Mouse (Mus musculus): ENCODE data around the gene Gm11037. TPM values are rescaled to one million over a fixed set of nuclear protein-coding genes. Genes with fewer than 3 reads are reported as not detected.

The Gm11037 gene
- polyA plus RNA-seq, 1 experiment = not detected

DNA sequence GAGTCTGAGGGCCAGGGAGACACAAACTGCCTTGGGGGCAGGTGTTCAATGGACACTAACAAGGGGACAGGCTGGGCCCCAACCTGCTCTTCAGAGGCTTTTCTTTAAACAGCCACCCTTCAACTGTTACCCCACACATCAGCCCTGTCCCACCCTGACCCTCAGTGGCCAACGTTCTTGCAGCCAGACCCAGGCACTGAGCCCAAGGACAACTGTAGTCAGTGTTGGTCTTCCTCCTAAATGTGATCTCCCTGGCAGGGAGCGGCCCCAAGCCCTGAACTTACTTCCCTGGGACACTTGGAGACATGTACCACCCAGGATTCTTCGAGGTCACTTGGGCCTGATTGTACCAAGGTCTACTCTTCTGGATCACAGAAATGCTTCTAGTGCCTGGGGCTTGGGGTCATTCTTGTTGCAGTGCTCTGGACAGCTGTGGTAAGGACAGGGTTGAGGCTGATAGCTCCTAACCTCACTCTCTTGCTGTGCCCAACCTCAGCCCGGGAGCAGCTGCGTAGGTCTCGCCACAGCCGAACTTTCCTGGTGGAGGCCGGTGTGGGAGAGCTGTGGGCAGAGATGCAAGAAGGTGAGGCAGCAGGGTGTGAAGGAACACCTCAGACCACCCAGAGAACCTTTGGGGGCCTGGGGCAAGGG lies 8.2 kb downstream of the Gm11037 start:
- Histone ChIP-seq H3K4me2 (ENCODE audit: low read depth) (no peak overlapping the region), H3K27me3 (ENCODE audit: control insufficient read depth, insufficient read depth, insufficient read length) (no peaks in the 10 kb centered on the region), H3ac (ENCODE audit: control insufficient read depth, insufficient read length) (no peak overlapping the region), H3K36me3 (ENCODE audit: control insufficient read depth, insufficient read depth) (peaks cover 9% of the 10 kb centered on the region), H3K4me3 (no peak overlapping the region), H3K79me2 (ENCODE audit: control insufficient read depth, insufficient read depth) (no peaks in the 10 kb centered on the region)
- peak in 1 of 3 experiments; percentile 39 for TF ChIP-seq MYOD1 (IDR thresholded peaks at IDR 0.05; ENCODE audit: control insufficient read depth in 1 of 3, insufficient read length in 2 of 3, low read depth in 2 of 3)
- TF ChIP-seq E2F4 (IDR thresholded peaks at IDR 0.05; ENCODE audit: insufficient read depth) = no peak
- peak in 1 of 3 experiments; percentile 55 for TF ChIP-seq MYOG (IDR thresholded peaks at IDR 0.05; ENCODE audit: control insufficient read depth in 1 of 3, insufficient read depth in 1 of 3, insufficient read length in 2 of 3, low read depth in 2 of 3)

DNA sequence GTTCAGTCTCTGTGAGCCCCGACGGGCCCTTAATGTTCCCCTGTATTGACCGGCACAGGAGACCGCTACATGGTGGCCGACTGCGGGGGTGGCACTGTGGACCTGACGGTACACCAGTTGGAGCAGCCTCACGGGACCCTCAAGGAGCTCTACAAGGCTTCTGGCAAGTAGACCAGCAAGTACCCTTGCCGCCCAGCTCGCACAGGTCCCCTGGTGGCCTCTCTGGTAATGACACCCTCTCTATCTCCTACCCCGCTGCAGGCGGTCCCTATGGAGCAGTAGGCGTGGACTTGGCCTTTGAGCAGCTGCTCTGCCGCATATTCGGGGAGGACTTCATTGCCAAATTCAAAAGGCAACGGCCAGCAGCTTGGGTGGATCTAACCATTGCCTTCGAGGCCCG lies 9.3 kb downstream of the Gm11037 start:
- H3K4me3 ChIP-seq = no peak overlapping the region
- no peaks in the 10 kb centered on the region for H3K27me3 ChIP-seq (ENCODE audit: control insufficient read depth, insufficient read depth, insufficient read length)
- H3ac ChIP-seq (ENCODE audit: control insufficient read depth, insufficient read length) = no peak overlapping the region
- peaks cover 9% of the 10 kb centered on the region for H3K36me3 ChIP-seq (ENCODE audit: control insufficient read depth, insufficient read depth)
- H3K4me2 ChIP-seq (ENCODE audit: low read depth) = no peak overlapping the region
- TF ChIP-seq SRF (IDR thresholded peaks at IDR 0.05; ENCODE audit: control insufficient read depth, insufficient read length, low read depth) = no peak
- no peak for TF ChIP-seq MAX (IDR thresholded peaks at IDR 0.05; ENCODE audit: low read depth)
- no peak for TF ChIP-seq POLR2A (IDR thresholded peaks at IDR 0.05; ENCODE audit: insufficient read length, low read depth)
- no peak for TF ChIP-seq CEBPB (IDR thresholded peaks at IDR 0.05; ENCODE audit: insufficient read depth, poor library complexity, severe bottlenecking)
- peak in 2 of 3 experiments; percentile 22 to 23 for TF ChIP-seq MYOD1 (IDR thresholded peaks at IDR 0.05; ENCODE audit: control insufficient read depth in 1 of 3, insufficient read length in 2 of 3, low read depth in 2 of 3)
- peak in 1 of 3 experiments; percentile 5 for TF ChIP-seq MYOG (IDR thresholded peaks at IDR 0.05; ENCODE audit: control insufficient read depth in 1 of 3, insufficient read depth in 1 of 3, insufficient read length in 2 of 3, low read depth in 2 of 3)
- no peak for TF ChIP-seq TCF3 (IDR thresholded peaks at IDR 0.05; ENCODE audit: insufficient read length, low read depth)
- TF ChIP-seq TCF12 (IDR thresholded peaks at IDR 0.05; ENCODE audit: insufficient read depth, poor library complexity, severe bottlenecking) = no peak
- peak; percentile 67 for TF ChIP-seq POLR2AphosphoS2 (IDR thresholded peaks at IDR 0.05; ENCODE audit: insufficient read length, low read depth)
- TF ChIP-seq E2F4 (IDR thresholded peaks at IDR 0.05; ENCODE audit: insufficient read depth) = no peak
- TF ChIP-seq USF1 (IDR thresholded peaks at IDR 0.05; ENCODE audit: low read depth) = no peak
- no peak for TF ChIP-seq REST (IDR thresholded peaks at IDR 0.05; ENCODE audit: insufficient read depth, insufficient read length)
- H3K79me2 ChIP-seq (ENCODE audit: control insufficient read depth, insufficient read depth) = no peaks in the 10 kb centered on the region

DNA sequence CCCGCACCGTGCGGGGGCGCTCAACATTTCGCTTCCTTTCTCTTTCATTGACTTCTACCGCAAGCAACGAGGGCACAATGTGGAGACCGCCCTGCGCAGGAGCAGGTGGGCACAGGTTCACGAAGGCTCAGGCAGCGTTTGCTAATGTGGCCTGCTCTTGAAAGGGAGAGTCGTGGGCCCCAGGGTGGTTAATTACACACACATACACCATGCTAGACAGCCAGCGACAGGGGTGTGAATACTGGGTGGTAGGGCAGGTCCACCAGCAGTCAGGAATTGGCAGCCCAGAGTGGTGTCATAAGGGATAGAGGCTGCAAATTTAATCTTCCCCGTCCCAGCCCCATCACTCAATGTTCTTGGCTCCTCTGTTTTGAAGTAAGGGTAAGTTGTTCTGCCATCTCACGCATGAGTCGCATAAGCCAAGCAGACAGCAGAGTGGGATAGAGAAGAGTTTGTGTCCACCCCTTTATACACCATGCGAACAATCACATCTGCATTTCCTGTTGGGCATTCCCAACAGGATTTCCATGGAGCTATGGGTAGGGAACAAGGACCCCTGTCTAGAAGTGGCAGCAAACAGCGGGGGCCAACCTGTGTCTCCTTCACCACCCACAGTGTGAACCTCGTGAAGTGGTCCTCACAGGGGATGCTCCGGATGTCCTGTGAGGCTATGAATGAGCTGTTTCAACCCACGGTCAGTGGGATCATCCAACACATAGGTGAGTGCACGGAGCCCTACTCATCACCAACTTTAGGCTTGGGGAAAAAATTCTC lies 9.9 kb downstream of the Gm11037 start:
- no peak overlapping the region for H3K4me2 ChIP-seq (ENCODE audit: low read depth)
- H3K36me3 ChIP-seq (ENCODE audit: control insufficient read depth, insufficient read depth) = peaks cover 14% of the 10 kb centered on the region
- H3K4me3 ChIP-seq = no peak overlapping the region
- no peak overlapping the region for H3ac ChIP-seq (ENCODE audit: control insufficient read depth, insufficient read length)
- H3K79me2 ChIP-seq (ENCODE audit: control insufficient read depth, insufficient read depth) = no peaks in the 10 kb centered on the region
- TF ChIP-seq TCF3 (IDR thresholded peaks at IDR 0.05; ENCODE audit: insufficient read length, low read depth) (no peak), POLR2AphosphoS2 (IDR thresholded peaks at IDR 0.05; ENCODE audit: insufficient read length, low read depth) (no peak), MYOD1 (IDR thresholded peaks at IDR 0.05; ENCODE audit: control insufficient read depth in 1 of 3, insufficient read length in 2 of 3, low read depth in 2 of 3) (no peak), USF1 (IDR thresholded peaks at IDR 0.05; ENCODE audit: low read depth) (no peak), TCF12 (IDR thresholded peaks at IDR 0.05; ENCODE audit: insufficient read depth, poor library complexity, severe bottlenecking) (no peak), SRF (IDR thresholded peaks at IDR 0.05; ENCODE audit: control insufficient read depth, insufficient read length, low read depth) (no peak), MYOG (IDR thresholded peaks at IDR 0.05; ENCODE audit: control insufficient read depth in 1 of 3, insufficient read depth in 1 of 3, insufficient read length in 2 of 3, low read depth in 2 of 3) (no peak), CEBPB (IDR thresholded peaks at IDR 0.05; ENCODE audit: insufficient read depth, poor library complexity, severe bottlenecking) (no peak)
- no peaks in the 10 kb centered on the region for H3K27me3 ChIP-seq (ENCODE audit: control insufficient read depth, insufficient read depth, insufficient read length)

DNA sequence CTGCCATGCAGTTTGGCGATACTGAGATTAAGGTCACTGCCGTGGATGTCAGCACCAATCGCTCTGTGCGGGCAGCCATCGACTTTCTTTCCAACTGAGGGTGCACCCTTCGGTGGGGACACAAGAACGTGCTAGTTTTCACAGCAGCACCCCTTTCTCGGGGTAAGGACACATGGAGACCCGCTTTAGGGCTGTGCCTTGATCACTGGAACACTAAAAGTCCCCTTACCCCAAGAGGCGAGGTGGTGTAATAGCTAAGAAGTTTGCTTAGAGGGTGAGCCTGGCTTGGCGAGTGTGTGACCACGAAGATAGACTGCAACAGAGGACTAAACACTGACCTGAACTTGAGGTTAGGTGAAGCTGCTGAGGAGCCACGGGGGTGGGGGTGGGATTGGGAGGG lies 11.8 kb downstream of the Gm11037 start:
- Histone ChIP-seq H3K4me3 (no peak overlapping the region), H3K36me3 (ENCODE audit: control insufficient read depth, insufficient read depth) (peaks cover 24% of the 10 kb centered on the region), H3K79me2 (ENCODE audit: control insufficient read depth, insufficient read depth) (no peaks in the 10 kb centered on the region), H3K27me3 (ENCODE audit: control insufficient read depth, insufficient read depth, insufficient read length) (no peaks in the 10 kb centered on the region), H3ac (ENCODE audit: control insufficient read depth, insufficient read length) (no peak overlapping the region), H3K4me2 (ENCODE audit: low read depth) (no peak overlapping the region)
- TF ChIP-seq USF1 (IDR thresholded peaks at IDR 0.05; ENCODE audit: low read depth) (no peak), POLR2AphosphoS2 (IDR thresholded peaks at IDR 0.05; ENCODE audit: insufficient read length, low read depth) (no peak), REST (IDR thresholded peaks at IDR 0.05; ENCODE audit: insufficient read depth, insufficient read length) (no peak), CEBPB (IDR thresholded peaks at IDR 0.05; ENCODE audit: insufficient read depth, poor library complexity, severe bottlenecking) (no peak), POLR2A (IDR thresholded peaks at IDR 0.05; ENCODE audit: insufficient read length, low read depth) (no peak), E2F4 (IDR thresholded peaks at IDR 0.05; ENCODE audit: insufficient read depth) (no peak), MAX (IDR thresholded peaks at IDR 0.05; ENCODE audit: low read depth) (no peak), MYOD1 (IDR thresholded peaks at IDR 0.05; ENCODE audit: control insufficient read depth in 1 of 3, insufficient read length in 2 of 3, low read depth in 2 of 3) (no peak), TCF3 (IDR thresholded peaks at IDR 0.05; ENCODE audit: insufficient read length, low read depth) (no peak), SRF (IDR thresholded peaks at IDR 0.05; ENCODE audit: control insufficient read depth, insufficient read length, low read depth) (no peak), MYOG (IDR thresholded peaks at IDR 0.05; ENCODE audit: control insufficient read depth in 1 of 3, insufficient read depth in 1 of 3, insufficient read length in 2 of 3, low read depth in 2 of 3) (no peak), TCF12 (IDR thresholded peaks at IDR 0.05; ENCODE audit: insufficient read depth, poor library complexity, severe bottlenecking) (no peak)
